Mouse (Mus musculus): ENCODE data around the gene Gpm6b. TPM values are rescaled to one million over a fixed set of nuclear protein-coding genes. Genes with fewer than 3 reads are reported as not detected.

Gpm6b gene
- polyA plus RNA-seq, 2 experiments, result 18.3 to 21.3 TPM

DNA sequence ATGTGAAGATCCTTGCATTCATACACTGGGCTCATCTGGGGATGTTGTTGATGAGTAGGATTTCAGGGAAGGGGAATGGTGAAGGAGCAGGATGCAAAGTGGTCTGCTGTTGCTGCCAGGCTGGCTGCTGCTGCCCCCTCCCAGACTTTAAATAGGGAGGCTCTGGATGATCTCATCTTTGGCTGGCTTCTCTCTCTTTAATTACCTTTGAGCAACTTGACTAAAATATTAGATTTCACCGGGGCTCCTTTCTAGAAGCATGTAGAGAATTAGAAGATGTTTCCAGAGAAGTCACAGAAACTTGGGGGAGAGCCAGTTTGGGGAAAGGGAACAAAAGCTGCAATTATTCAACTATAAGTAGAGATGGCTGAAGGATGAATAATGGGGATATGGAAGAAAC, 76.5 kb downstream of the Gpm6b start:
- Histone ChIP-seq H3K36me3 (ENCODE audit: control insufficient read depth, insufficient read depth, low read length) (no peaks in the 10 kb centered on the region), H3K27me3 (ENCODE audit: control insufficient read depth, insufficient read depth, low read length) (no peaks in the 10 kb centered on the region), H3K9ac (ENCODE audit: low read depth, low read length, severe bottlenecking) (no peak overlapping the region), H3K4me3 (replicated peaks; ENCODE audit: low read length) (no peak overlapping the region), H3K9me3 (ENCODE audit: control insufficient read depth, low read length) (no peaks in the 10 kb centered on the region), H3K27ac (replicated peaks; ENCODE audit: low read depth, low read length) (no peak overlapping the region), H3K4me1 (ENCODE audit: control insufficient read depth, insufficient read depth, low read length) (no peaks in the 10 kb centered on the region), H3K4me2 (replicated peaks; ENCODE audit: low read depth, low read length, severe bottlenecking) (no peak overlapping the region)
- ATAC-seq (ENCODE audit: low FRiP score, low read depth) (no peak), DNase-seq (ENCODE audit: low spot score) (no peak)
- TF ChIP-seq POLR2A (IDR thresholded peaks at IDR 0.05; ENCODE audit: borderline replicate concordance, extremely low read depth, insufficient read depth, insufficient read length), result no peak
- WGBS, result 63% methylated on average over 1 of the region's 1 CpGs

DNA sequence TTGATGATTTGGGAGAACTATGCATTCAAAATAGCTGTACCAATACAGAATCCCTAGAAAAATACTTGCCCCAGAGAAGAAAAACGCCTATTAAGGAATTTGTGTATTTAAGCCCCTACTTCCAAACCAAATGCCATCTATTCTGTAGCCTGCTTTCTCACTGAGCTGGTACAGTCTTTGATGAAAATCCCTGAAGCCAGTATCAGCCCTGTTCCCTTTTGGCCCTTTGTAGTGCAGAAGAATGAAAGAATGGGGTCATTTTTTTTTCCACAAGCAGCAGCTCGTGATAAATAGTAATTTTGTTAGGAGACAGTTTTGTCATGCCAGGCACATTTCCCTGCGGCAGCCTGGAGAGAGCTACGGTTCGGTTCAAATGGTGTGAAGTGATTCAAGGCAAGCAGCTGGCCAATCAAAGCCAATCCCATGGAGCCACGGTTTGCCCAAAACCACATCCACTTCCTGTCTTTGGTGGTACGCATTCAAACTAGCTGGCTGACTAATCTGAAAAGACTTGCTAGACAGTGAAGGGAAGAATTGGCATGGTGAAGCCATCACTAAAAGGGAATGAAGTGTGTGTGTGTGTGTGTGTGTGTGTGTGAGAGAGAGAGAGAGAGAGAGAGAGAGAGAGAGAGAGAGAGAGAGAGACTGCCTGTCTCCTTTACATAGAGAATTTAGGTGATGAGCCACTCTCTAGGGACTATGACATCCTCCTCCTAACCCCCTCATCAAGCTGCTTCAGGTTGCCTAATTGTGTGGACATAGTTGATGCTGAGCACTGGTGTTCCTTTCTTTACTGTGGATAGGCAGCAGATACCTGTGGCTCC, 78.1 kb downstream of the Gpm6b start:
- DNase-seq (ENCODE audit: low spot score) (no peak), ATAC-seq (ENCODE audit: low FRiP score, low read depth) (no peak)
- Histone ChIP-seq H3K4me3 (replicated peaks; ENCODE audit: low read length) (no peak overlapping the region), H3K9me3 (ENCODE audit: control insufficient read depth, low read length) (no peaks in the 10 kb centered on the region), H3K4me2 (replicated peaks; ENCODE audit: low read depth, low read length, severe bottlenecking) (no peak overlapping the region), H3K27ac (replicated peaks; ENCODE audit: low read depth, low read length) (no peak overlapping the region), H3K36me3 (ENCODE audit: control insufficient read depth, insufficient read depth, low read length) (no peaks in the 10 kb centered on the region), H3K9ac (ENCODE audit: low read depth, low read length, severe bottlenecking) (no peak overlapping the region), H3K4me1 (ENCODE audit: control insufficient read depth, insufficient read depth, low read length) (no peaks in the 10 kb centered on the region), H3K27me3 (ENCODE audit: control insufficient read depth, insufficient read depth, low read length) (no peaks in the 10 kb centered on the region)
- WGBS, result 49% methylated on average over 7 of the region's 7 CpGs
- no peak for TF ChIP-seq POLR2A (IDR thresholded peaks at IDR 0.05; ENCODE audit: borderline replicate concordance, extremely low read depth, insufficient read depth, insufficient read length)

- H3K9ac ChIP-seq (ENCODE audit: low read depth, low read length, severe bottlenecking), result no peak overlapping the region
- H3K36me3 ChIP-seq (ENCODE audit: control insufficient read depth, insufficient read depth, low read length), result no peaks in the 10 kb centered on the region
- H3K4me3 ChIP-seq (replicated peaks; ENCODE audit: low read length), result no peak overlapping the region
- no peak overlapping the region for H3K4me2 ChIP-seq (replicated peaks; ENCODE audit: low read depth, low read length, severe bottlenecking)
- ATAC-seq (ENCODE audit: low FRiP score, low read depth) (no peak), DNase-seq (ENCODE audit: low spot score) (no peak)
- TF ChIP-seq POLR2A (IDR thresholded peaks at IDR 0.05; ENCODE audit: borderline replicate concordance, extremely low read depth, insufficient read depth, insufficient read length), result no peak
- no peaks in the 10 kb centered on the region for H3K27me3 ChIP-seq (ENCODE audit: control insufficient read depth, insufficient read depth, low read length)
- H3K9me3 ChIP-seq (ENCODE audit: control insufficient read depth, low read length), result no peaks in the 10 kb centered on the region
- H3K27ac ChIP-seq (replicated peaks; ENCODE audit: low read depth, low read length), result no peak overlapping the region
- H3K4me1 ChIP-seq (ENCODE audit: control insufficient read depth, insufficient read depth, low read length), result no peaks in the 10 kb centered on the region
- 56% methylated on average over 1 of the region's 1 CpGs for WGBS
Measured at GRCm38 (mm10) chrX:166317376-166317679, 78.6 kb downstream of the Gpm6b start.

- H3K4me1 ChIP-seq (ENCODE audit: control insufficient read depth, insufficient read depth, low read length), result no peaks in the 10 kb centered on the region
- no peaks in the 10 kb centered on the region for H3K9me3 ChIP-seq (ENCODE audit: control insufficient read depth, low read length)
- no peak for TF ChIP-seq POLR2A (IDR thresholded peaks at IDR 0.05; ENCODE audit: borderline replicate concordance, extremely low read depth, insufficient read depth, insufficient read length)
- H3K27me3 ChIP-seq (ENCODE audit: control insufficient read depth, insufficient read depth, low read length), result no peaks in the 10 kb centered on the region
- WGBS, result 94% methylated on average over 3 of the region's 3 CpGs
- DNase-seq (ENCODE audit: low spot score), result no peak
- ATAC-seq (ENCODE audit: low FRiP score, low read depth), result no peak
- H3K4me2 ChIP-seq (replicated peaks; ENCODE audit: low read depth, low read length, severe bottlenecking), result no peak overlapping the region
- no peak overlapping the region for H3K4me3 ChIP-seq (replicated peaks; ENCODE audit: low read length)
- H3K9ac ChIP-seq (ENCODE audit: low read depth, low read length, severe bottlenecking), result no peak overlapping the region
- H3K27ac ChIP-seq (replicated peaks; ENCODE audit: low read depth, low read length), result no peak overlapping the region
- H3K36me3 ChIP-seq (ENCODE audit: control insufficient read depth, insufficient read depth, low read length), result no peaks in the 10 kb centered on the region
Measured at GRCm38 (mm10) chrX:166323226-166323625, 84.5 kb downstream of the Gpm6b start.

DNA sequence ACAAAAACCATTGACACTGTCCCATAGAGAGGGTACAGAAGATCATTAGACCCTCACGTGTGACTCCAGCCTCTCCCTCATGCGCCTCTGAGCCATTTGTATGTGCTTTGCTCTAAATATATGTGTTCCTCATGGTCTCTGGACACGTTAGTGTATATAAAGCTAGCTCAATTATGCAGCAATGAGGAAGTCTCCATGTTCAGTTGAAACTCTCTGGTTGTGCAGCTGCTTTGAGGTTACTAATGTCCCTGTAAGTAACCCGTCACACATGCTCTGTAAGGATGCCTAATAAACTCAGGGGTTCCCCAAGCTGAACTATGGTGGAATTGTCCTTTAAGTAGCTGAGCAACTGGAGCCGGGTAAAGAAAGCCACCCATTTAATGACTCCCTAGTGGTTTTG, 88.9 kb downstream of the Gpm6b start:
- Histone ChIP-seq H3K36me3 (ENCODE audit: control insufficient read depth, insufficient read depth, low read length) (no peaks in the 10 kb centered on the region), H3K27me3 (ENCODE audit: control insufficient read depth, insufficient read depth, low read length) (no peaks in the 10 kb centered on the region), H3K4me1 (ENCODE audit: control insufficient read depth, insufficient read depth, low read length) (no peaks in the 10 kb centered on the region), H3K9me3 (ENCODE audit: control insufficient read depth, low read length) (no peaks in the 10 kb centered on the region), H3K4me3 (replicated peaks; ENCODE audit: low read length) (no peak overlapping the region), H3K4me2 (replicated peaks; ENCODE audit: low read depth, low read length, severe bottlenecking) (no peak overlapping the region), H3K27ac (replicated peaks; ENCODE audit: low read depth, low read length) (no peak overlapping the region), H3K9ac (ENCODE audit: low read depth, low read length, severe bottlenecking) (no peak overlapping the region)
- ATAC-seq (ENCODE audit: low FRiP score, low read depth) (no peak), DNase-seq (ENCODE audit: low spot score) (no peak)
- TF ChIP-seq POLR2A (IDR thresholded peaks at IDR 0.05; ENCODE audit: borderline replicate concordance, extremely low read depth, insufficient read depth, insufficient read length), result no peak
- WGBS, result 47% methylated on average over 5 of the region's 5 CpGs
